Comparison of ENCODE assay signal across 19 mouse cellular contexts in genomic region chr8:11898814-11899213, GRCm38 (mm10). TPM values are rescaled to one million over a fixed set of nuclear protein-coding genes. Genes with fewer than 3 reads are reported as not detected.
"Had no signal": no experiment of that assay in that cellular context is flagged by ENCODE, and none has a peak within 500 bp of the region (broad histone marks: within the 10 kb centered on the region; RNA-seq: fewer than 3 reads in every experiment).

No protein-coding gene starts in this region.

- H3K36me3 ChIP-seq: liver, embryonic 13.5 days; liver, embryonic 15.5 days; midbrain, embryonic 10.5 days; midbrain, embryonic 13.5 days; midbrain, embryonic 15.5 days; neural tube, embryonic 12.5 days; stomach, embryonic 15.5 days had no signal

- H3K9ac ChIP-seq: liver, embryonic 13.5 days; liver, embryonic 15.5 days; liver, postnatal 0 days; lung, embryonic 14.5 days; midbrain, embryonic 13.5 days; midbrain, embryonic 15.5 days; neural tube, embryonic 12.5 days; stomach, embryonic 15.5 days had no signal

- ATAC-seq: liver, postnatal 0 days; midbrain, embryonic 13.5 days; midbrain, embryonic 15.5 days had no signal

- H3K4me2 ChIP-seq: liver, embryonic 11.5 days; liver, embryonic 13.5 days; liver, embryonic 15.5 days; lung, embryonic 14.5 days; midbrain, embryonic 13.5 days; midbrain, embryonic 15.5 days; neural tube, embryonic 12.5 days; stomach, embryonic 15.5 days had no signal

- H3K4me3 ChIP-seq: liver, embryonic 13.5 days; liver, embryonic 15.5 days; midbrain, embryonic 10.5 days; midbrain, embryonic 13.5 days; midbrain, embryonic 15.5 days; neural tube, embryonic 12.5 days; stomach, embryonic 15.5 days had no signal

- H3K4me1 ChIP-seq: liver, embryonic 13.5 days; liver, embryonic 15.5 days; stomach, embryonic 15.5 days had no signal

- H3K27me3 ChIP-seq: liver, embryonic 13.5 days; liver, embryonic 15.5 days; midbrain, embryonic 15.5 days; stomach, embryonic 15.5 days had no signal

- DNase-seq: liver; liver, embryonic 13.5 days; liver, postnatal 0 days; lung, embryonic 14.5 days; right cerebral cortex, postnatal 14 days; thymus, adult 2 months; thymus, postnatal 25 days; thymus, postnatal 4 days had no signal

- H3K27ac ChIP-seq: liver, embryonic 13.5 days; liver, embryonic 15.5 days; midbrain, embryonic 10.5 days; midbrain, embryonic 13.5 days; midbrain, embryonic 15.5 days; neural tube, embryonic 12.5 days; stomach, embryonic 15.5 days; stomach, postnatal 0 days had no signal

- H3K9me3 ChIP-seq: liver, embryonic 13.5 days; liver, embryonic 15.5 days; midbrain, embryonic 10.5 days; midbrain, embryonic 13.5 days; midbrain, embryonic 15.5 days; neural tube, embryonic 12.5 days; stomach, embryonic 15.5 days had no signal

RNA-seq across cellular contexts. Expression of gene Tex29, which starts 58.5 kb away (rescaled TPM):
- polyA plus RNA-seq: liver, embryonic 11.5 days; liver, embryonic 13.5 days; liver, embryonic 15.5 days; liver, postnatal 0 days; lung, embryonic 14.5 days; midbrain, postnatal 0 days; spleen, adult 2 months; stomach, embryonic 15.5 days; stomach, postnatal 0 days; thymus, adult 2 months; urinary bladder, adult 2 months had no signal
